Mouse (Mus musculus) forebrain, embryonic 15.5 days (tissue): ENCODE results near the gene Tada3. TPM values are rescaled to one million over a fixed set of nuclear protein-coding genes. Genes with fewer than 3 reads are reported as not detected.
A peak's percentile ranks its signal among the peaks of the same experiment; 100 is the strongest.

Experiments
- ATAC-seq: fragments of 200-750 bp; cut with Nextera tagmentation; replicated peaks from 2 replicates; pipeline ENCODE4 v1.8.0; 2017; ENCODE audit warnings: mild to moderate bottlenecking, moderate TSS enrichment, moderate library complexity
- H3K27ac ChIP-seq: fragments of 300-500 bp; sonication (generic); replicated peaks from 2 replicates; pipeline ENCODE4 v1.5.1; 2015; ENCODE audit warnings: mild to moderate bottlenecking, inconsistent platforms
- H3K27me3 ChIP-seq: fragments of 300-500 bp; sonication (generic); 2 replicates; pipeline ENCODE4 v1.6.1; 2015; ENCODE audit warnings: inconsistent platforms
- H3K36me3 ChIP-seq: fragments of 300-500 bp; sonication (generic); 2 replicates; pipeline ENCODE4 v1.6.1; 2015; ENCODE audit warnings: mild to moderate bottlenecking, inconsistent platforms
- H3K4me1 ChIP-seq: fragments of 300-500 bp; sonication (generic); 2 replicates; pipeline ENCODE4 v1.6.1; 2015; ENCODE audit warnings: inconsistent platforms
- H3K4me2 ChIP-seq: fragments of 300-500 bp; sonication (generic); replicated peaks from 2 replicates; pipeline ENCODE4 v1.6.1; 2015; ENCODE audit warnings: mild to moderate bottlenecking, inconsistent platforms
- H3K4me3 ChIP-seq: fragments of 300-500 bp; sonication (generic); 2 replicates; pipeline ENCODE4 v1.5.1; 2015; ENCODE audit warnings: mild to moderate bottlenecking, inconsistent platforms
- H3K9ac ChIP-seq: fragments of 300-500 bp; sonication (generic); replicated peaks from 2 replicates; pipeline ENCODE4 v1.6.1; 2015; ENCODE audit warnings: mild to moderate bottlenecking, inconsistent platforms
- H3K9me3 ChIP-seq: fragments of 300-500 bp; sonication (generic); 2 replicates; pipeline ENCODE4 v1.6.1; 2016; ENCODE audit warnings: inconsistent platforms
- WGBS: fragments of 180-500 bp; shearing (Covaris S2); methylation state at CpG from one replicate; pipeline ENCODE4 v1.1.7; 2015; ENCODE audit warnings: mixed read lengths; 5-methylcytosine and 5-hydroxymethylcytosine counted together
- polyA plus RNA-seq: library from polyadenylated mRNA; unstranded; fragments of >200 nt; fragmentation: Nextera tagmentation; extraction: Ambion mirVana; gene quantifications from 2 replicates; pipeline ENCODE4 v1.2.1, GENCODE M21; 2015

The Tada3 gene
- polyA plus RNA-seq, 1 experiment from 2014 or later: 82.2 TPM

GRCm38 (mm10) chr6:113404649-113405448, 27.2 kb upstream of the Tada3 start:
- no peaks in the 10 kb centered on the region for H3K9me3 ChIP-seq
- H3K27me3 ChIP-seq: no peaks in the 10 kb centered on the region
- no peak overlapping the region for H3K4me3 ChIP-seq
- no peak overlapping the region for H3K27ac ChIP-seq
- peaks cover 7% of the 10 kb centered on the region; the same call in 1 of the 2 replicates for H3K36me3 ChIP-seq
- no peak for ATAC-seq
- no peak overlapping the region for H3K4me2 ChIP-seq
- H3K4me1 ChIP-seq: no peaks in the 10 kb centered on the region
- H3K9ac ChIP-seq: no peak overlapping the region
- WGBS: 78% methylated on average over 12 of the region's 12 CpGs

GRCm38 (mm10) chr6:113402094-113402493, 24.4 kb upstream of the Tada3 start:
- no peak overlapping the region for H3K4me3 ChIP-seq
- H3K4me1 ChIP-seq: no peaks in the 10 kb centered on the region
- no peaks in the 10 kb centered on the region for H3K36me3 ChIP-seq
- 92% methylated on average over 13 of the region's 13 CpGs for WGBS
- H3K27ac ChIP-seq: no peak overlapping the region
- no peaks in the 10 kb centered on the region for H3K27me3 ChIP-seq
- ATAC-seq: no peak
- H3K9ac ChIP-seq: no peak overlapping the region
- H3K9me3 ChIP-seq: no peaks in the 10 kb centered on the region
- H3K4me2 ChIP-seq: no peak overlapping the region

- no peak overlapping the region for H3K4me3 ChIP-seq
- WGBS: 88% methylated on average over 10 of the region's 10 CpGs
- H3K27me3 ChIP-seq: no peaks in the 10 kb centered on the region
- ATAC-seq: no peak
- H3K36me3 ChIP-seq: peaks cover 5% of the 10 kb centered on the region
- no peaks in the 10 kb centered on the region for H3K9me3 ChIP-seq
- no peak overlapping the region for H3K27ac ChIP-seq
- no peak overlapping the region for H3K9ac ChIP-seq
- H3K4me2 ChIP-seq: no peak overlapping the region
- peaks cover 14% of the 10 kb centered on the region for H3K4me1 ChIP-seq
Observed at GRCm38 (mm10) chr6:113396270-113397030, 18.8 kb upstream of the Tada3 start.

GRCm38 (mm10) chr6:113395501-113395900, 17.8 kb upstream of the Tada3 start:
- Histone ChIP-seq H3K27ac (no peak overlapping the region), H3K9me3 (no peaks in the 10 kb centered on the region), H3K27me3 (no peaks in the 10 kb centered on the region), H3K4me1 (peaks cover 14% of the 10 kb centered on the region), H3K4me3 (no peak overlapping the region), H3K36me3 (peaks cover 7% of the 10 kb centered on the region), H3K4me2 (no peak overlapping the region), H3K9ac (no peak overlapping the region)
- 92% methylated on average over 6 of the region's 6 CpGs for WGBS
- no peak for ATAC-seq

GRCm38 (mm10) chr6:113394811-113395210, 17.1 kb upstream of the Tada3 start:
- Histone ChIP-seq H3K9me3 (no peaks in the 10 kb centered on the region), H3K36me3 (peaks cover 13% of the 10 kb centered on the region), H3K27me3 (no peaks in the 10 kb centered on the region), H3K9ac (no peak overlapping the region), H3K27ac (no peak overlapping the region), H3K4me1 (peaks cover 14% of the 10 kb centered on the region), H3K4me2 (no peak overlapping the region), H3K4me3 (no peak overlapping the region)
- no peak for ATAC-seq
- WGBS: 92% methylated on average over 11 of the region's 11 CpGs

- Histone ChIP-seq H3K4me3 (no peak overlapping the region), H3K27me3 (no peaks in the 10 kb centered on the region), H3K27ac (no peak overlapping the region), H3K9ac (no peak overlapping the region), H3K4me2 (no peak overlapping the region), H3K36me3 (peaks cover 22% of the 10 kb centered on the region), H3K9me3 (no peaks in the 10 kb centered on the region), H3K4me1 (peaks cover 14% of the 10 kb centered on the region)
- ATAC-seq: no peak
- WGBS: 94% methylated on average over 6 of the region's 6 CpGs
Observed at GRCm38 (mm10) chr6:113393951-113394350, 16.3 kb upstream of the Tada3 start.

- Histone ChIP-seq H3K4me2 (peak overlapping the region; percentile 76), H3K36me3 (peaks cover 36% of the 10 kb centered on the region), H3K27me3 (no peaks in the 10 kb centered on the region), H3K9ac (peak overlapping the region; percentile 65), H3K27ac (peak overlapping the region; percentile 77), H3K9me3 (no peaks in the 10 kb centered on the region), H3K4me3 (peak overlapping the region; percentile 47), H3K4me1 (peaks cover 14% of the 10 kb centered on the region)
- peak; percentile 89 for ATAC-seq
- under 1% methylated on average over 51 of the region's 51 CpGs for WGBS
Observed at GRCm38 (mm10) chr6:113392387-113393071, 14.8 kb upstream of the Tada3 start.

- Histone ChIP-seq H3K4me1 (peaks cover 14% of the 10 kb centered on the region), H3K27me3 (no peaks in the 10 kb centered on the region), H3K4me3 (peak overlapping the region; percentile 47), H3K9me3 (no peaks in the 10 kb centered on the region), H3K4me2 (peak overlapping the region; percentile 76), H3K36me3 (peaks cover 41% of the 10 kb centered on the region), H3K27ac (peak overlapping the region; percentile 77), H3K9ac (peak overlapping the region; percentile 65)
- WGBS: 22% methylated on average over 10 of the region's 10 CpGs
- ATAC-seq: no peak
Observed at GRCm38 (mm10) chr6:113392015-113392386, 14.3 kb upstream of the Tada3 start.

GRCm38 (mm10) chr6:113390715-113391114, 13.0 kb upstream of the Tada3 start:
- no peaks in the 10 kb centered on the region for H3K9me3 ChIP-seq
- no peak overlapping the region for H3K27ac ChIP-seq
- 90% methylated on average over 3 of the region's 3 CpGs for WGBS
- H3K36me3 ChIP-seq: peaks cover 51% of the 10 kb centered on the region
- no peak overlapping the region for H3K4me3 ChIP-seq
- ATAC-seq: no peak
- H3K27me3 ChIP-seq: no peaks in the 10 kb centered on the region
- H3K9ac ChIP-seq: no peak overlapping the region
- no peak overlapping the region for H3K4me2 ChIP-seq
- H3K4me1 ChIP-seq: peaks cover 14% of the 10 kb centered on the region

- H3K36me3 ChIP-seq: peaks cover 64% of the 10 kb centered on the region
- ATAC-seq: no peak
- peaks cover 14% of the 10 kb centered on the region for H3K4me1 ChIP-seq
- no peak within 1 kb of the TSS for H3K4me3 ChIP-seq
- H3K27ac ChIP-seq: no peak within 1 kb of the TSS
- no peak within 1 kb of the TSS for H3K9ac ChIP-seq
- no peaks in the 10 kb centered on the region for H3K27me3 ChIP-seq
- WGBS: 75% methylated on average over 8 of the region's 8 CpGs
- no peaks in the 10 kb centered on the region for H3K9me3 ChIP-seq
- H3K4me2 ChIP-seq: no peak within 1 kb of the TSS
Observed at GRCm38 (mm10) chr6:113388960-113389359, 11.3 kb upstream of the Tada3 start, which contains the start of gene Ttll3. Gene Ttll3 (plus strand): TSS chr6:113389260.

GRCm38 (mm10) chr6:113386025-113386424, 8.3 kb upstream of the Tada3 start:
- Histone ChIP-seq H3K9me3 (no peaks in the 10 kb centered on the region), H3K9ac (no peak overlapping the region), H3K4me2 (no peak overlapping the region), H3K4me3 (no peak overlapping the region), H3K36me3 (peaks cover 88% of the 10 kb centered on the region), H3K4me1 (no peaks in the 10 kb centered on the region), H3K27me3 (no peaks in the 10 kb centered on the region), H3K27ac (no peak overlapping the region)
- ATAC-seq: no peak
- 90% methylated on average over 3 of the region's 3 CpGs for WGBS

- WGBS: 90% methylated on average over 11 of the region's 11 CpGs
- Histone ChIP-seq H3K27me3 (no peaks in the 10 kb centered on the region), H3K9me3 (no peaks in the 10 kb centered on the region), H3K4me1 (no peaks in the 10 kb centered on the region), H3K9ac (no peak overlapping the region), H3K27ac (no peak overlapping the region), H3K4me3 (no peak overlapping the region), H3K36me3 (peaks cover 90% of the 10 kb centered on the region), H3K4me2 (no peak overlapping the region)
- no peak for ATAC-seq
Observed at GRCm38 (mm10) chr6:113385160-113385714, 7.6 kb upstream of the Tada3 start.
